Mouse (Mus musculus): ENCODE measurements around the gene Sh3gl1. TPM values are rescaled to one million over a fixed set of nuclear protein-coding genes. Genes with fewer than 3 reads are reported as not detected.

The Sh3gl1 gene
- total and polyA plus RNA-seq, 3 experiments: 41.0 to 78.4 TPM; not detected in 1

GRCm38 (mm10) chr17:55976255-55976862 lies 60.1 kb downstream of the Sh3gl1 start:
- Histone ChIP-seq H3K36me3 (ENCODE audit: control insufficient read depth in 1 of 2, insufficient read depth in 2 of 2, low read length in 2 of 2) (no peaks in the 10 kb centered on the region), H3K9ac (ENCODE audit: control insufficient read depth, low read depth, low read length, poor library complexity, severe bottlenecking) (no peak overlapping the region), H3K4me1 (ENCODE audit: control insufficient read depth in 1 of 2, insufficient read depth in 2 of 2, low read length in 2 of 2) (no peaks in the 10 kb centered on the region), H3K27ac (ENCODE audit: control insufficient read depth, low read depth, low read length) (no peak overlapping the region), H3K79me2 (ENCODE audit: control insufficient read depth, insufficient read depth, low read length, poor library complexity) (no peaks in the 10 kb centered on the region), H3K9me3 (replicated peaks; ENCODE audit: insufficient read depth, low read length) (no peaks in the 10 kb centered on the region), H3K27me3 (ENCODE audit: control insufficient read depth in 1 of 2, insufficient read depth in 2 of 2, low read length in 2 of 2) (no peaks in the 10 kb centered on the region; a peak in 1 of 4 replicates), H3K4me3 (ENCODE audit: control insufficient read depth in 1 of 2, insufficient read depth in 1 of 2, low read depth in 2 of 2, low read length in 2 of 2) (no peak overlapping the region)
- no peak for TF ChIP-seq MEF2A (IDR thresholded peaks at IDR 0.05; ENCODE audit: extremely low read depth, insufficient replicate concordance, low read depth, low read length, poor library complexity, severe bottlenecking)
- no peak for TF ChIP-seq JUND (IDR thresholded peaks at IDR 0.05; ENCODE audit: low read depth, low read length)
- TF ChIP-seq SIN3A (IDR thresholded peaks at IDR 0.05; ENCODE audit: low read length): peak; percentile 60
- 0 out of 2 replicates have a peak, but pooled peaks have one; percentile 29 for TF ChIP-seq MXI1 (IDR thresholded peaks at IDR 0.05; ENCODE audit: low read depth, low read length)
- TF ChIP-seq KAT2A (conservative IDR thresholded peaks at IDR 0.05; ENCODE audit: low read depth, low read length): no peak
- no peak for TF ChIP-seq E2F4 (IDR thresholded peaks at IDR 0.05; ENCODE audit: borderline replicate concordance, low read depth, low read length)
- TF ChIP-seq POLR2A (IDR thresholded peaks at IDR 0.05; ENCODE audit: control insufficient read depth in 1 of 2, insufficient read depth in 1 of 2, low read depth in 1 of 2, low read length in 2 of 2, poor library complexity in 1 of 2): no peak
- TF ChIP-seq MAZ (IDR thresholded peaks at IDR 0.05; ENCODE audit: low read depth, low read length): no peak
- peak; percentile 81 for TF ChIP-seq RAD21 (IDR thresholded peaks at IDR 0.05; ENCODE audit: low read depth, low read length)
- TF ChIP-seq CHD2 (IDR thresholded peaks at IDR 0.05; ENCODE audit: low read length): no peak
- TF ChIP-seq TCF12 (IDR thresholded peaks at IDR 0.05; ENCODE audit: low read depth, low read length): no peak
- TF ChIP-seq MYC (IDR thresholded peaks at IDR 0.05; ENCODE audit: low read depth, low read length): no peak
- TF ChIP-seq ZC3H11A (IDR thresholded peaks at IDR 0.05; ENCODE audit: low read depth, low read length): peak; percentile 64
- no peak for TF ChIP-seq EP300 (IDR thresholded peaks at IDR 0.05; ENCODE audit: low read depth in 1 of 2, low read length in 2 of 2)
- TF ChIP-seq GABPA (IDR thresholded peaks at IDR 0.05; ENCODE audit: low read depth, low read length): no peak
- no peak for TF ChIP-seq TBP (IDR thresholded peaks at IDR 0.05; ENCODE audit: low read depth, low read length)
- no peak for TF ChIP-seq TAL1 (IDR thresholded peaks at IDR 0.05; ENCODE audit: low read length)
- no peak for TF ChIP-seq ETS1 (IDR thresholded peaks at IDR 0.05; ENCODE audit: low read depth, low read length)
- peak; percentile 71 to 89 (median 88) for TF ChIP-seq CTCF (IDR thresholded peaks at IDR 0.05 in 2 of 3, conservative IDR thresholded peaks at IDR 0.05 in 1 of 3; ENCODE audit: control insufficient read depth in 1 of 3, insufficient read depth in 1 of 3, low read depth in 2 of 3, low read length in 3 of 3, poor library complexity in 1 of 3, severe bottlenecking in 1 of 3)
- no peak for TF ChIP-seq ELF1 (IDR thresholded peaks at IDR 0.05; ENCODE audit: low read depth, low read length)
- no peak for TF ChIP-seq NELFE (IDR thresholded peaks at IDR 0.05; ENCODE audit: low read depth, low read length)
- TF ChIP-seq SMC3 (IDR thresholded peaks at IDR 0.05; ENCODE audit: low read depth, low read length): peak; percentile 76
- no peak for TF ChIP-seq CHD1 (IDR thresholded peaks at IDR 0.05; ENCODE audit: low read depth, low read length)
- DNase-seq (ENCODE audit: low read depth, low spot score): peak; percentile 76
